Comparison of ENCODE assay signal across 8 mouse cellular contexts in genomic region chr4:141445328-141445720, GRCm38 (mm10). TPM values are rescaled to one million over a fixed set of nuclear protein-coding genes. Genes with fewer than 3 reads are reported as not detected.
DNase-seq lines count a peak whose midpoint lies in the region; ATAC-seq lines count a peak whose summit lies in the region.

No protein-coding gene starts in this region.

- no peak for ATAC-seq in lung, embryonic 15.5 days (ENCODE audit: borderline replicate concordance, extremely low read depth, low FRiP score, low TSS enrichment)
- peak; percentile 23 for ATAC-seq in inflammation-experienced regulatory T-cells, adult 6 months
- ATAC-seq in neural tube, embryonic 12.5 days (ENCODE audit: low FRiP score, low read depth), result no peak
- ATAC-seq in erythroid progenitor cell, adult 5-6 weeks (replicated peaks; ENCODE audit: low FRiP score, poor library complexity, severe bottlenecking), result no peak

- no peak overlapping the region for H3K27ac ChIP-seq in lung, embryonic 15.5 days
- no peak overlapping the region for H3K27ac ChIP-seq in neural tube, embryonic 12.5 days

- no peak for DNase-seq in lung, adult 18-20 months
- DNase-seq in embryo, embryonic 10.5 days (ENCODE audit: low spot score), result peak; percentile 23
- no peak for DNase-seq in gastrocnemius, postnatal 25 days
- no peak for DNase-seq in gastrocnemius, adult 18-20 months (ENCODE audit: low spot score)

- H3K4me1 ChIP-seq in lung, embryonic 15.5 days, result peaks cover 18% of the 10 kb centered on the region
- peaks cover 12% of the 10 kb centered on the region for H3K4me1 ChIP-seq in neural tube, embryonic 12.5 days

- WGBS in lung, embryonic 15.5 days, result 10% methylated on average over 14 of the region's 14 CpGs
- WGBS in neural tube, embryonic 12.5 days, result 18% methylated on average over 14 of the region's 14 CpGs

- no peaks in the 10 kb centered on the region for H3K9me3 ChIP-seq in lung, embryonic 15.5 days
- no peaks in the 10 kb centered on the region for H3K9me3 ChIP-seq in neural tube, embryonic 12.5 days

- H3K27me3 ChIP-seq in lung, embryonic 15.5 days, result no peaks in the 10 kb centered on the region
- H3K27me3 ChIP-seq in neural tube, embryonic 12.5 days (replicated peaks), result no peaks in the 10 kb centered on the region

- peaks cover 27% of the 10 kb centered on the region for H3K36me3 ChIP-seq in lung, embryonic 15.5 days
- peaks cover 35% of the 10 kb centered on the region for H3K36me3 ChIP-seq in neural tube, embryonic 12.5 days

- peak overlapping the region; percentile 95 for H3K9ac ChIP-seq in lung, embryonic 15.5 days
- H3K9ac ChIP-seq in neural tube, embryonic 12.5 days, result peak overlapping the region; percentile 98

- H3K4me3 ChIP-seq in lung, embryonic 15.5 days, result peak overlapping the region; percentile 100
- peak overlapping the region; percentile 97 for H3K4me3 ChIP-seq in neural tube, embryonic 12.5 days

- peak overlapping the region; percentile 88 for H3K4me2 ChIP-seq in lung, embryonic 15.5 days
- peak overlapping the region; percentile 83 for H3K4me2 ChIP-seq in neural tube, embryonic 12.5 days (replicated peaks)

RNA-seq across cellular contexts. Expression of gene Zbtb17, which starts 0.9 kb away (rescaled TPM):
- polyA plus RNA-seq in lung, embryonic 15.5 days (2015; fragmentation: Nextera tagmentation; extraction: Ambion mirVana), result 33.1 and 36.4 TPM in 2 replicates
- 10 to 100 TPM; 12.6 to 16.9 (median 14.1) TPM for polyA plus RNA-seq in inflammation-experienced regulatory T-cells, adult 6 months (2017; shearing (Covaris generic))
- 51.6 and 55.7 TPM in 2 replicates for polyA plus RNA-seq in neural tube, embryonic 12.5 days (2016; fragmentation: Nextera tagmentation; extraction: Ambion mirVana)
- 10 to 100 TPM; 24.7 to 25.5 TPM for total RNA-seq in gastrocnemius, postnatal 25 days (2021)
- 1.4 and 14.3 TPM in 2 replicates for total RNA-seq in erythroid progenitor cell, adult 5-6 weeks (2015; ENCODE audit: low replicate concordance)
- total RNA-seq in erythroid progenitor cell, adult 5-6 weeks (2017; ENCODE audit: low replicate concordance), result 1.5 and 7.7 TPM in 2 replicates
- total RNA-seq in gastrocnemius, adult 18-20 months (2021), result 10 to 100 TPM; 29.2 to 32.2 TPM

RNA-seq across cellular contexts. Expression of gene Srarp, which starts 9.4 kb away (rescaled TPM):
- not detected in 2 replicates for polyA plus RNA-seq in lung, embryonic 15.5 days (2015; fragmentation: Nextera tagmentation; extraction: Ambion mirVana)
- polyA plus RNA-seq in inflammation-experienced regulatory T-cells, adult 6 months (2017; shearing (Covaris generic)), result not detected
- polyA plus RNA-seq in neural tube, embryonic 12.5 days (2016; fragmentation: Nextera tagmentation; extraction: Ambion mirVana), result 0.38 TPM in 1 of 2 replicates, not detected in the other
- total RNA-seq in gastrocnemius, postnatal 25 days (2021), result 1 to 10 TPM in 1 of 2 experiments, under 1 TPM in 1; 0.91 to 1.0 TPM
- not detected in 2 replicates for total RNA-seq in erythroid progenitor cell, adult 5-6 weeks (2015; ENCODE audit: low replicate concordance)
- total RNA-seq in erythroid progenitor cell, adult 5-6 weeks (2017; ENCODE audit: low replicate concordance), result not detected in 2 replicates
- total RNA-seq in gastrocnemius, adult 18-20 months (2021), result 1 to 10 TPM in 1 of 2 experiments, under 1 TPM in 1; 0.87 to 1.0 TPM

RNA-seq across cellular contexts. Expression of gene Hspb7, which starts 24.7 kb away (rescaled TPM):
- polyA plus RNA-seq in lung, embryonic 15.5 days (2015; fragmentation: Nextera tagmentation; extraction: Ambion mirVana), result 3.2 and 4.8 TPM in 2 replicates
- polyA plus RNA-seq in inflammation-experienced regulatory T-cells, adult 6 months (2017; shearing (Covaris generic)), result not detected
- polyA plus RNA-seq in neural tube, embryonic 12.5 days (2016; fragmentation: Nextera tagmentation; extraction: Ambion mirVana), result 0.14 TPM in 1 of 2 replicates, not detected in the other
- 1,000 to 10,000 TPM in 1 of 2 experiments, 100 to 1,000 TPM in 1; 347 to 1,168 TPM for total RNA-seq in gastrocnemius, postnatal 25 days (2021)
- total RNA-seq in erythroid progenitor cell, adult 5-6 weeks (2015; ENCODE audit: low replicate concordance), result not detected in 2 replicates
- total RNA-seq in erythroid progenitor cell, adult 5-6 weeks (2017; ENCODE audit: low replicate concordance), result not detected in 2 replicates
- 100 to 1,000 TPM; 331 to 560 TPM for total RNA-seq in gastrocnemius, adult 18-20 months (2021)

RNA-seq across cellular contexts. Expression of gene Clcnkb, which starts 29.5 kb away (rescaled TPM):
- 0.16 TPM in 1 of 2 replicates, not detected in the other for polyA plus RNA-seq in lung, embryonic 15.5 days (2015; fragmentation: Nextera tagmentation; extraction: Ambion mirVana)
- not detected for polyA plus RNA-seq in inflammation-experienced regulatory T-cells, adult 6 months (2017; shearing (Covaris generic))
- polyA plus RNA-seq in neural tube, embryonic 12.5 days (2016; fragmentation: Nextera tagmentation; extraction: Ambion mirVana), result not detected in 2 replicates
- total RNA-seq in gastrocnemius, postnatal 25 days (2021), result not detected
- not detected in 2 replicates for total RNA-seq in erythroid progenitor cell, adult 5-6 weeks (2015; ENCODE audit: low replicate concordance)
- total RNA-seq in erythroid progenitor cell, adult 5-6 weeks (2017; ENCODE audit: low replicate concordance), result not detected in 2 replicates
- under 1 TPM in 1 of 2 experiments, not detected in 1; 0.40 TPM for total RNA-seq in gastrocnemius, adult 18-20 months (2021)

RNA-seq across cellular contexts. Expression of gene Clcnka, which starts 46.8 kb away (rescaled TPM):
- 0.19 and 0.54 TPM in 2 replicates for polyA plus RNA-seq in lung, embryonic 15.5 days (2015; fragmentation: Nextera tagmentation; extraction: Ambion mirVana)
- polyA plus RNA-seq in inflammation-experienced regulatory T-cells, adult 6 months (2017; shearing (Covaris generic)), result not detected
- polyA plus RNA-seq in neural tube, embryonic 12.5 days (2016; fragmentation: Nextera tagmentation; extraction: Ambion mirVana), result not detected in 2 replicates
- under 1 TPM; 0.35 to 0.51 TPM for total RNA-seq in gastrocnemius, postnatal 25 days (2021)
- total RNA-seq in erythroid progenitor cell, adult 5-6 weeks (2015; ENCODE audit: low replicate concordance), result not detected in 2 replicates
- not detected in 2 replicates for total RNA-seq in erythroid progenitor cell, adult 5-6 weeks (2017; ENCODE audit: low replicate concordance)
- not detected for total RNA-seq in gastrocnemius, adult 18-20 months (2021)

Comparison
In these comparisons a context has a peak if more than half of its experiments do, and no peak if none do; other contexts are left out.
1. RNA of gene Hspb7, which starts 24.7 kb away (total RNA-seq): 347 to 1,168 TPM in gastrocnemius, postnatal 25 days and 331 to 560 TPM in gastrocnemius, adult 18-20 months; not detected in erythroid progenitor cell, adult 5-6 weeks; every median in the first group is over 100 times any median in the second.